In genomic region chr14:47181497-47182290, GRCm38 (mm10) we compare ENCODE assay signal across 9 mouse cellular contexts. TPM values are rescaled to one million over a fixed set of nuclear protein-coding genes. Genes with fewer than 3 reads are reported as not detected.
DNase-seq lines count a peak whose midpoint lies in the region; ATAC-seq and TF ChIP-seq lines count a peak whose summit lies in the region.
"Had no signal": no experiment of that assay in that cellular context is flagged by ENCODE, and none has a peak within 500 bp of the region (broad histone marks: within the 10 kb centered on the region; RNA-seq: fewer than 3 reads in every experiment).

No protein-coding gene starts in this region.

- no peak overlapping the region for H3K4me2 ChIP-seq in heart, embryonic 11.5 days
- H3K4me2 ChIP-seq in embryonic facial prominence, embryonic 14.5 days (ENCODE audit: low read depth, low read length) = no peak overlapping the region
- H3K4me2 ChIP-seq in lung, postnatal 0 days (replicated peaks; ENCODE audit: low read depth, low read length) = no peak overlapping the region
- H3K4me2 ChIP-seq: heart, embryonic 15.5 days had no signal

- H3K9ac ChIP-seq in heart, embryonic 11.5 days (ENCODE audit: low read depth, low read length) = no peak overlapping the region
- no peak overlapping the region for H3K9ac ChIP-seq in embryonic facial prominence, embryonic 14.5 days (ENCODE audit: low read depth, low read length)
- H3K9ac ChIP-seq in lung, postnatal 0 days (replicated peaks; ENCODE audit: low read depth) = no peak overlapping the region
- H3K9ac ChIP-seq: heart, embryonic 15.5 days had no signal

- no peak overlapping the region for H3K27ac ChIP-seq in heart, embryonic 11.5 days (ENCODE audit: low read depth, low read length)
- no peak overlapping the region for H3K27ac ChIP-seq in embryonic facial prominence, embryonic 14.5 days (replicated peaks; ENCODE audit: low read depth, low read length)
- H3K27ac ChIP-seq in lung, postnatal 0 days (ENCODE audit: low read length) = no peak overlapping the region
- H3K27ac ChIP-seq: heart, embryonic 15.5 days had no signal

- ATAC-seq in heart, embryonic 11.5 days (replicated peaks; ENCODE audit: insufficient number of reproducible peaks, low FRiP score, low TSS enrichment) = no peak
- ATAC-seq in embryonic facial prominence, embryonic 14.5 days (ENCODE audit: low read depth) = no peak
- no peak for ATAC-seq in lung, postnatal 0 days

- WGBS in heart, embryonic 11.5 days (ENCODE audit: insufficient replicate concordance) = 56% methylated on average over 11 of the region's 11 CpGs
- 62% methylated on average over 11 of the region's 11 CpGs for WGBS in embryonic facial prominence, embryonic 14.5 days
- WGBS in lung, postnatal 0 days = 42% methylated on average over 11 of the region's 11 CpGs

- no peak overlapping the region for H3K4me3 ChIP-seq in heart, embryonic 11.5 days (ENCODE audit: low read depth, low read length)
- H3K4me3 ChIP-seq in embryonic facial prominence, embryonic 14.5 days (ENCODE audit: low read depth, low read length) = no peak overlapping the region
- no peak overlapping the region for H3K4me3 ChIP-seq in lung, postnatal 0 days (ENCODE audit: low read depth, low read length)
- H3K4me3 ChIP-seq: heart, embryonic 15.5 days had no signal

- no peaks in the 10 kb centered on the region for H3K4me1 ChIP-seq in heart, embryonic 11.5 days (ENCODE audit: control insufficient read depth, insufficient read depth, low read length)
- peaks cover 8% of the 10 kb centered on the region; the same call in 1 of the 2 replicates for H3K4me1 ChIP-seq in embryonic facial prominence, embryonic 14.5 days (ENCODE audit: control insufficient read depth, insufficient read depth, low read length)
- H3K4me1 ChIP-seq in lung, postnatal 0 days (ENCODE audit: insufficient read depth, low read depth, low read length) = peaks cover 9% of the 10 kb centered on the region; the same call in 1 of the 2 replicates

- no peaks in the 10 kb centered on the region; the same call in 1 of the 2 replicates for H3K27me3 ChIP-seq in heart, embryonic 11.5 days (ENCODE audit: control insufficient read depth, insufficient read depth, low read length)
- H3K27me3 ChIP-seq in embryonic facial prominence, embryonic 14.5 days (replicated peaks; ENCODE audit: control insufficient read depth, insufficient read depth, low read length) = no peaks in the 10 kb centered on the region
- no peaks in the 10 kb centered on the region for H3K27me3 ChIP-seq in lung, postnatal 0 days (replicated peaks; ENCODE audit: insufficient read depth, low read length)
- H3K27me3 ChIP-seq: heart, embryonic 15.5 days had no signal

- TF ChIP-seq EP300 in lung, postnatal 0 days (IDR thresholded peaks at IDR 0.05) = no peak

- peak; percentile 57 to 81 for DNase-seq in heart, adult 18-20 months
- DNase-seq in A20 (ENCODE audit: low read depth, low spot score) (peak; percentile 30), adipocyte (ENCODE audit: low spot score) (peak; percentile 24)
- DNase-seq in embryonic facial prominence, embryonic 14.5 days (ENCODE audit: low spot score) = peak; percentile 59
- peak; percentile 52 for DNase-seq in kidney, adult 9 months
- DNase-seq in lung, postnatal 0 days (ENCODE audit: low spot score) = peak; percentile 81
- DNase-seq in spleen, postnatal 4 days (ENCODE audit: low spot score in 2 of 2) = peak; percentile 67 to 83

- peak; percentile 75 for TF ChIP-seq CTCF in lung, postnatal 0 days (IDR thresholded peaks at IDR 0.05)

- no peaks in the 10 kb centered on the region for H3K36me3 ChIP-seq in heart, embryonic 11.5 days (ENCODE audit: control insufficient read depth, insufficient read depth, low read length)
- H3K36me3 ChIP-seq in embryonic facial prominence, embryonic 14.5 days (ENCODE audit: control insufficient read depth, insufficient read depth, low read length) = no peaks in the 10 kb centered on the region
- H3K36me3 ChIP-seq in lung, postnatal 0 days (ENCODE audit: insufficient read depth, low read length) = no peaks in the 10 kb centered on the region
- H3K36me3 ChIP-seq: heart, embryonic 15.5 days had no signal

- H3K9me3 ChIP-seq in heart, embryonic 11.5 days (replicated peaks; ENCODE audit: control insufficient read depth, low read length) = 0 out of 2 replicates have a peak, but pooled peaks cover 3% of the 10 kb centered on the region
- H3K9me3 ChIP-seq in embryonic facial prominence, embryonic 14.5 days (ENCODE audit: control insufficient read depth, low read length) = no peaks in the 10 kb centered on the region
- H3K9me3 ChIP-seq in lung, postnatal 0 days (ENCODE audit: low read length) = no peaks in the 10 kb centered on the region
- H3K9me3 ChIP-seq: heart, embryonic 15.5 days had no signal

RNA-seq across cellular contexts. Expression of gene Gch1, which starts 7.5 kb away (rescaled TPM):
- 1 to 10 TPM; 5.8 to 6.9 TPM for total RNA-seq in heart, adult 18-20 months (2021)
- 6.7 and 7.5 TPM in 2 replicates for polyA plus RNA-seq in heart, embryonic 11.5 days (2014; fragmentation: Nextera tagmentation; extraction: Ambion mirVana)
- polyA plus RNA-seq in embryonic facial prominence, embryonic 14.5 days (2014; fragmentation: Nextera tagmentation; extraction: Ambion mirVana) = 2.1 and 2.3 TPM in 2 replicates
- 9.7 and 11.6 TPM in 2 replicates for polyA plus RNA-seq in lung, postnatal 0 days (2015; fragmentation: Nextera tagmentation; extraction: Ambion mirVana)

Comparison
In these comparisons a context has a peak if more than half of its experiments do, and no peak if none do; other contexts are left out.
1. DNase-seq: peak in every context shown above with its lines; median percentile 81 in lung, postnatal 0 days; 75 in spleen, postnatal 4 days; 69 in heart, adult 18-20 months; 59 in embryonic facial prominence, embryonic 14.5 days; 52 in kidney, adult 9 months; 30 in A20; 24 in adipocyte.